In the genomic region with DNA sequence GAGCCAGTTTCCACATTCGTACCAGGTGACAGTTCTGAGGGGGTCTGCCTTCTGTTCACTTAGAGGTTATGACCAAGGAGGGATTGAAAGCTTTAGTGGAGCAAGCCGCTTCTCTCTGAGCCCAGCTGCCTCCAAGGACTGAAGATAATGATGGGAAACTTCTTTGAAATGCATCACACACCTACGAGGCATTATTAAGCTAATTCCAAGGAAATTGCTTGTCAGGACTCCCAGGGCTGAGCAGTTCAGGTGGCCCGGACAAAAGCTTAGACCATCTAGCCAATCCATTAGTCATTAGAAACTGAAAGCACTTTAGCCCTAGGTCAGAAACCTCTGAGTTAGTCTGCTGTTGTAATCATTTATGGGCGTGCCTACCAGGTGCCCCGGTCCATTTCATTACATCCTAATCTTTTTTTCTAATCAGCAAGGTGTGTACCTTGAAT, we compare ENCODE assay signal across 8 mouse cellular contexts. TPM values are rescaled to one million over a fixed set of nuclear protein-coding genes. Genes with fewer than 3 reads are reported as not detected.
DNase-seq lines count a peak whose midpoint lies in the region; ATAC-seq lines count a peak whose summit lies in the region.

No protein-coding gene starts in this region.

- H3K9ac ChIP-seq in midbrain, embryonic 15.5 days, result no peak overlapping the region
- peak overlapping the region; percentile 91 for H3K9ac ChIP-seq in kidney, embryonic 16.5 days (replicated peaks; ENCODE audit: low read length)
- no peak overlapping the region for H3K9ac ChIP-seq in neural tube, embryonic 14.5 days (replicated peaks; ENCODE audit: low read depth, low read length)

- H3K27me3 ChIP-seq in midbrain, embryonic 10.5 days (ENCODE audit: low read depth, poor library complexity, severe bottlenecking), result peaks cover 10% of the 10 kb centered on the region; the same call in 1 of the 2 replicates
- H3K27me3 ChIP-seq in midbrain, embryonic 15.5 days (replicated peaks), result 0 out of 2 replicates have a peak, but pooled peaks cover 6% of the 10 kb centered on the region
- no peaks in the 10 kb centered on the region for H3K27me3 ChIP-seq in kidney, embryonic 16.5 days (ENCODE audit: insufficient read depth, low read length)
- peaks cover 3% of the 10 kb centered on the region; the same call in 1 of the 2 replicates for H3K27me3 ChIP-seq in neural tube, embryonic 14.5 days (ENCODE audit: control insufficient read depth, insufficient read depth, low read length)

- no peaks in the 10 kb centered on the region for H3K9me3 ChIP-seq in midbrain, embryonic 10.5 days (replicated peaks)
- H3K9me3 ChIP-seq in midbrain, embryonic 15.5 days, result no peaks in the 10 kb centered on the region
- no peaks in the 10 kb centered on the region for H3K9me3 ChIP-seq in kidney, embryonic 16.5 days (ENCODE audit: low read length)
- no peaks in the 10 kb centered on the region for H3K9me3 ChIP-seq in neural tube, embryonic 14.5 days (ENCODE audit: control insufficient read depth, low read length)

- H3K27ac ChIP-seq in midbrain, embryonic 10.5 days (replicated peaks), result peak overlapping the region; percentile 99
- H3K27ac ChIP-seq in midbrain, embryonic 15.5 days, result no peak overlapping the region
- H3K27ac ChIP-seq in kidney, embryonic 16.5 days (ENCODE audit: low read length), result peak overlapping the region; percentile 99
- peak overlapping the region; percentile 22; the same call in 1 of the 2 replicates for H3K27ac ChIP-seq in neural tube, embryonic 14.5 days (ENCODE audit: low read depth, low read length)

- DNase-seq in midbrain, embryonic 10.5 days (ENCODE audit: low spot score), result peak; percentile 47
- DNase-seq in heart, adult 9 months (ENCODE audit: low spot score in 2 of 2), result peak; percentile 68 to 78
- no peak for DNase-seq in cerebellum, postnatal 10 days
- no peak for DNase-seq in spleen, postnatal 10 days (ENCODE audit: low spot score in 2 of 2)

- ATAC-seq in midbrain, embryonic 15.5 days (replicated peaks), result no peak
- ATAC-seq in kidney, embryonic 16.5 days (ENCODE audit: low FRiP score, low TSS enrichment), result no peak
- ATAC-seq in neural tube, embryonic 14.5 days (ENCODE audit: low read depth), result no peak
- no peak for ATAC-seq in megakaryocyte progenitor cell, adult 5-6 weeks (replicated peaks; ENCODE audit: poor library complexity)

- 6% methylated on average over 6 of the region's 6 CpGs for whole genome bisulfite sequencing in midbrain, embryonic 10.5 days
- WGBS in midbrain, embryonic 15.5 days, result 11% methylated on average over 6 of the region's 6 CpGs
- WGBS in kidney, embryonic 16.5 days, result 8% methylated on average over 6 of the region's 6 CpGs
- 6% methylated on average over 6 of the region's 6 CpGs for WGBS in neural tube, embryonic 14.5 days

- H3K36me3 ChIP-seq in midbrain, embryonic 10.5 days, result peaks cover 15% of the 10 kb centered on the region
- no peaks in the 10 kb centered on the region for H3K36me3 ChIP-seq in midbrain, embryonic 15.5 days (replicated peaks)
- H3K36me3 ChIP-seq in kidney, embryonic 16.5 days (ENCODE audit: insufficient read depth, low read length), result peaks cover 12% of the 10 kb centered on the region; the same call in 1 of the 2 replicates
- H3K36me3 ChIP-seq in neural tube, embryonic 14.5 days (ENCODE audit: control insufficient read depth, insufficient read depth, low read length), result no peaks in the 10 kb centered on the region

- peaks cover 88% of the 10 kb centered on the region for H3K4me1 ChIP-seq in midbrain, embryonic 10.5 days
- H3K4me1 ChIP-seq in midbrain, embryonic 15.5 days, result peaks cover 52% of the 10 kb centered on the region
- H3K4me1 ChIP-seq in kidney, embryonic 16.5 days (ENCODE audit: insufficient read depth, low read length), result peaks cover 50% of the 10 kb centered on the region
- peaks cover 25% of the 10 kb centered on the region for H3K4me1 ChIP-seq in neural tube, embryonic 14.5 days (ENCODE audit: control insufficient read depth, insufficient read depth, low read length)

- peak overlapping the region; percentile 96 for H3K4me3 ChIP-seq in midbrain, embryonic 10.5 days
- no peak overlapping the region for H3K4me3 ChIP-seq in midbrain, embryonic 15.5 days
- peak overlapping the region; percentile 94 for H3K4me3 ChIP-seq in kidney, embryonic 16.5 days (ENCODE audit: low read length)
- H3K4me3 ChIP-seq in neural tube, embryonic 14.5 days (ENCODE audit: low read depth, low read length), result peak overlapping the region; percentile 58; the same call in 1 of the 2 replicates

- H3K4me2 ChIP-seq in midbrain, embryonic 15.5 days, result no peak overlapping the region
- H3K4me2 ChIP-seq in kidney, embryonic 16.5 days (replicated peaks; ENCODE audit: low read depth, low read length), result peak overlapping the region; percentile 80
- H3K4me2 ChIP-seq in neural tube, embryonic 14.5 days (ENCODE audit: low read depth, low read length), result peak overlapping the region; percentile 82

RNA-seq across cellular contexts. Expression of a gene that starts 3.4 kb away (rescaled TPM):
- polyA plus RNA-seq in midbrain, embryonic 10.5 days (2016; fragmentation: Nextera tagmentation; extraction: Ambion mirVana), result 619 and 802 TPM in 2 replicates
- polyA plus RNA-seq in midbrain, embryonic 15.5 days (2015; fragmentation: Nextera tagmentation; extraction: Ambion mirVana), result 127 and 151 TPM in 2 replicates
- 953 and 999 TPM in 2 replicates for polyA plus RNA-seq in kidney, embryonic 16.5 days (2015; fragmentation: Nextera tagmentation; extraction: Ambion mirVana)
- polyA plus RNA-seq in neural tube, embryonic 14.5 days (2014; fragmentation: Nextera tagmentation; extraction: Ambion mirVana), result 156 and 196 TPM in 2 replicates
- 0.44 and 1.4 TPM in 2 replicates for total RNA-seq in megakaryocyte progenitor cell, adult 5-6 weeks (2015)
- total RNA-seq in megakaryocyte progenitor cell, adult 5-6 weeks (2017), result 1.0 and 2.4 TPM in 2 replicates

RNA-seq across cellular contexts. Expression of a gene that starts 25.5 kb away (rescaled TPM):
- polyA plus RNA-seq in midbrain, embryonic 10.5 days (2016; fragmentation: Nextera tagmentation; extraction: Ambion mirVana), result 10.3 and 10.8 TPM in 2 replicates
- 2.2 and 2.3 TPM in 2 replicates for polyA plus RNA-seq in midbrain, embryonic 15.5 days (2015; fragmentation: Nextera tagmentation; extraction: Ambion mirVana)
- polyA plus RNA-seq in kidney, embryonic 16.5 days (2015; fragmentation: Nextera tagmentation; extraction: Ambion mirVana), result 7.3 and 8.3 TPM in 2 replicates
- 0.76 and 1.4 TPM in 2 replicates for polyA plus RNA-seq in neural tube, embryonic 14.5 days (2014; fragmentation: Nextera tagmentation; extraction: Ambion mirVana)
- 5.6 and 7.5 TPM in 2 replicates for total RNA-seq in megakaryocyte progenitor cell, adult 5-6 weeks (2015)
- 5.9 and 6.1 TPM in 2 replicates for total RNA-seq in megakaryocyte progenitor cell, adult 5-6 weeks (2017)

RNA-seq across cellular contexts. Expression of a gene that starts 59.4 kb away (rescaled TPM):
- polyA plus RNA-seq in midbrain, embryonic 10.5 days (2016; fragmentation: Nextera tagmentation; extraction: Ambion mirVana), result 6.0 and 7.1 TPM in 2 replicates
- 5.1 and 5.2 TPM in 2 replicates for polyA plus RNA-seq in midbrain, embryonic 15.5 days (2015; fragmentation: Nextera tagmentation; extraction: Ambion mirVana)
- polyA plus RNA-seq in kidney, embryonic 16.5 days (2015; fragmentation: Nextera tagmentation; extraction: Ambion mirVana), result 5.8 and 6.0 TPM in 2 replicates
- polyA plus RNA-seq in neural tube, embryonic 14.5 days (2014; fragmentation: Nextera tagmentation; extraction: Ambion mirVana), result 2.4 and 4.8 TPM in 2 replicates
- not detected in 2 replicates for total RNA-seq in megakaryocyte progenitor cell, adult 5-6 weeks (2015)
- not detected in 2 replicates for total RNA-seq in megakaryocyte progenitor cell, adult 5-6 weeks (2017)

Comparison
In these comparisons a context has a peak if more than half of its experiments do, and no peak if none do; other contexts are left out.
1. DNase-seq: peak in midbrain, embryonic 10.5 days (single experiment) and heart, adult 9 months (2 of 2); none in cerebellum, postnatal 10 days (0 of 2) and spleen, postnatal 10 days (0 of 2).